Comparison of ENCODE assay signal across 29 mouse cellular contexts in genomic region chr19:7183419-7183818, GRCm38 (mm10). TPM values are rescaled to one million over a fixed set of nuclear protein-coding genes. Genes with fewer than 3 reads are reported as not detected.
DNase-seq lines count a peak whose midpoint lies in the region; ATAC-seq lines count a peak whose summit lies in the region.
"Had no signal": no experiment of that assay in that cellular context is flagged by ENCODE, and none has a peak within 500 bp of the region (broad histone marks: within the 10 kb centered on the region; RNA-seq: fewer than 3 reads in every experiment).

No protein-coding gene starts in this region.

- no peak overlapping the region for H3K9ac ChIP-seq in embryonic facial prominence, embryonic 12.5 days
- no peak overlapping the region for H3K9ac ChIP-seq in hindbrain, embryonic 13.5 days
- H3K9ac ChIP-seq in midbrain, embryonic 15.5 days: no peak overlapping the region
- no peak overlapping the region for H3K9ac ChIP-seq in embryonic facial prominence, embryonic 15.5 days
- H3K9ac ChIP-seq: heart, embryonic 15.5 days; hindbrain, embryonic 14.5 days; limb, embryonic 15.5 days; liver, embryonic 13.5 days; neural tube, embryonic 12.5 days had no signal

- no peaks in the 10 kb centered on the region for H3K36me3 ChIP-seq in embryonic facial prominence, embryonic 12.5 days
- no peaks in the 10 kb centered on the region for H3K36me3 ChIP-seq in embryonic facial prominence, embryonic 10.5 days (replicated peaks)
- H3K36me3 ChIP-seq in hindbrain, embryonic 10.5 days: no peaks in the 10 kb centered on the region
- no peaks in the 10 kb centered on the region for H3K36me3 ChIP-seq in hindbrain, embryonic 13.5 days
- no peaks in the 10 kb centered on the region for H3K36me3 ChIP-seq in midbrain, embryonic 10.5 days
- no peaks in the 10 kb centered on the region for H3K36me3 ChIP-seq in midbrain, embryonic 15.5 days (replicated peaks)
- no peaks in the 10 kb centered on the region for H3K36me3 ChIP-seq in embryonic facial prominence, embryonic 15.5 days
- H3K36me3 ChIP-seq: heart, embryonic 10.5 days; heart, embryonic 15.5 days; limb, embryonic 15.5 days; liver, embryonic 13.5 days; neural tube, embryonic 12.5 days had no signal

- WGBS in embryonic facial prominence, embryonic 12.5 days: 46% methylated on average over 11 of the region's 11 CpGs
- 51% methylated on average over 11 of the region's 11 CpGs for WGBS in embryonic facial prominence, embryonic 10.5 days
- WGBS in hindbrain, embryonic 10.5 days: 52% methylated on average over 11 of the region's 11 CpGs
- WGBS in hindbrain, embryonic 13.5 days: 35% methylated on average over 11 of the region's 11 CpGs
- 62% methylated on average over 11 of the region's 11 CpGs for WGBS in midbrain, embryonic 10.5 days
- WGBS in midbrain, embryonic 15.5 days: 34% methylated on average over 11 of the region's 11 CpGs
- WGBS in embryonic facial prominence, embryonic 15.5 days: 49% methylated on average over 11 of the region's 11 CpGs

- no peak for DNase-seq in embryonic facial prominence, embryonic 10.5 days (ENCODE audit: low spot score)
- DNase-seq in hindbrain, embryonic 10.5 days (ENCODE audit: low spot score): no peak
- no peak for DNase-seq in midbrain, embryonic 10.5 days (ENCODE audit: low spot score)
- DNase-seq in gastrocnemius, postnatal 25 days: no peak
- DNase-seq: adrenal gland, adult 2 months; adrenal gland, postnatal 36 days; cerebellum, adult 2 months; cerebellum, postnatal 14 days; gastrocnemius, postnatal 10 days; liver, embryonic 13.5 days; lung, adult 18-20 months; lung, postnatal 4 days; right cerebral cortex, postnatal 14 days had no signal

- H3K4me2 ChIP-seq in embryonic facial prominence, embryonic 12.5 days (replicated peaks): no peak overlapping the region
- no peak overlapping the region for H3K4me2 ChIP-seq in hindbrain, embryonic 13.5 days
- no peak overlapping the region for H3K4me2 ChIP-seq in midbrain, embryonic 15.5 days
- H3K4me2 ChIP-seq in embryonic facial prominence, embryonic 15.5 days (replicated peaks): no peak overlapping the region
- H3K4me2 ChIP-seq: hindbrain, embryonic 14.5 days; liver, embryonic 13.5 days had no signal

- ATAC-seq in embryonic facial prominence, embryonic 12.5 days (ENCODE audit: insufficient number of reproducible peaks, insufficient read depth, low FRiP score, low TSS enrichment): no peak
- ATAC-seq in hindbrain, embryonic 13.5 days (ENCODE audit: low FRiP score): no peak
- no peak for ATAC-seq in midbrain, embryonic 15.5 days (replicated peaks)
- no peak for ATAC-seq in embryonic facial prominence, embryonic 15.5 days (ENCODE audit: insufficient number of reproducible peaks, low FRiP score, low TSS enrichment, low read depth)
- ATAC-seq: activated CD4-positive, CD25-positive, alpha-beta regulatory T cell, adult 4 months; intestine, postnatal 0 days; lung, postnatal 0 days; midbrain, embryonic 16.5 days had no signal

- H3K4me1 ChIP-seq in embryonic facial prominence, embryonic 12.5 days: peaks cover 45% of the 10 kb centered on the region
- peaks cover 78% of the 10 kb centered on the region for H3K4me1 ChIP-seq in embryonic facial prominence, embryonic 10.5 days
- H3K4me1 ChIP-seq in hindbrain, embryonic 10.5 days (replicated peaks): peaks cover 79% of the 10 kb centered on the region
- peaks cover 72% of the 10 kb centered on the region for H3K4me1 ChIP-seq in hindbrain, embryonic 13.5 days (replicated peaks)
- peaks cover 62% of the 10 kb centered on the region for H3K4me1 ChIP-seq in midbrain, embryonic 10.5 days
- H3K4me1 ChIP-seq in midbrain, embryonic 15.5 days: peaks cover 38% of the 10 kb centered on the region
- peaks cover 68% of the 10 kb centered on the region for H3K4me1 ChIP-seq in embryonic facial prominence, embryonic 15.5 days

- H3K9me3 ChIP-seq in embryonic facial prominence, embryonic 12.5 days: no peaks in the 10 kb centered on the region
- H3K9me3 ChIP-seq in embryonic facial prominence, embryonic 10.5 days: no peaks in the 10 kb centered on the region
- H3K9me3 ChIP-seq in hindbrain, embryonic 10.5 days: no peaks in the 10 kb centered on the region
- H3K9me3 ChIP-seq in hindbrain, embryonic 13.5 days: no peaks in the 10 kb centered on the region
- no peaks in the 10 kb centered on the region for H3K9me3 ChIP-seq in midbrain, embryonic 10.5 days (replicated peaks)
- H3K9me3 ChIP-seq in midbrain, embryonic 15.5 days: no peaks in the 10 kb centered on the region
- no peaks in the 10 kb centered on the region for H3K9me3 ChIP-seq in embryonic facial prominence, embryonic 15.5 days (replicated peaks)
- H3K9me3 ChIP-seq: heart, embryonic 10.5 days; heart, embryonic 15.5 days; limb, embryonic 15.5 days; liver, embryonic 13.5 days; megakaryocyte, embryonic 14.5 days; neural tube, embryonic 12.5 days had no signal

- H3K4me3 ChIP-seq in embryonic facial prominence, embryonic 12.5 days: no peak overlapping the region
- H3K4me3 ChIP-seq in embryonic facial prominence, embryonic 10.5 days: no peak overlapping the region
- H3K4me3 ChIP-seq in hindbrain, embryonic 10.5 days: no peak overlapping the region
- H3K4me3 ChIP-seq in hindbrain, embryonic 13.5 days: no peak overlapping the region
- H3K4me3 ChIP-seq in midbrain, embryonic 10.5 days: no peak overlapping the region
- H3K4me3 ChIP-seq in midbrain, embryonic 15.5 days: no peak overlapping the region
- no peak overlapping the region for H3K4me3 ChIP-seq in embryonic facial prominence, embryonic 15.5 days (replicated peaks)
- H3K4me3 ChIP-seq: heart, embryonic 10.5 days; heart, embryonic 15.5 days; layer of hippocampus, adult 2 months; left cerebral cortex, adult 2 months; limb, embryonic 15.5 days; liver, embryonic 13.5 days; megakaryocyte, embryonic 14.5 days; neural tube, embryonic 12.5 days had no signal

- H3K27ac ChIP-seq in embryonic facial prominence, embryonic 12.5 days: 0 out of 2 replicates have a peak overlapping the region, but pooled peaks have one; percentile 7
- no peak overlapping the region; the same call in 1 of the 2 replicates for H3K27ac ChIP-seq in embryonic facial prominence, embryonic 10.5 days (replicated peaks)
- 0 out of 2 replicates have a peak overlapping the region, but pooled peaks have one; percentile 30 for H3K27ac ChIP-seq in hindbrain, embryonic 10.5 days
- H3K27ac ChIP-seq in hindbrain, embryonic 13.5 days: no peak overlapping the region; the same call in 1 of the 2 replicates
- H3K27ac ChIP-seq in midbrain, embryonic 10.5 days (replicated peaks): 0 out of 2 replicates have a peak overlapping the region, but pooled peaks have one; percentile 18
- no peak overlapping the region for H3K27ac ChIP-seq in midbrain, embryonic 15.5 days
- peak overlapping the region; percentile 31; the same call in 1 of the 2 replicates for H3K27ac ChIP-seq in embryonic facial prominence, embryonic 15.5 days (replicated peaks)
- H3K27ac ChIP-seq: heart, embryonic 10.5 days; heart, embryonic 15.5 days; hindbrain, embryonic 14.5 days; layer of hippocampus, adult 2 months; left cerebral cortex, adult 2 months; limb, embryonic 15.5 days; liver, embryonic 13.5 days; neural tube, embryonic 12.5 days had no signal

- H3K27me3 ChIP-seq in embryonic facial prominence, embryonic 12.5 days: peaks cover 55% of the 10 kb centered on the region
- H3K27me3 ChIP-seq in embryonic facial prominence, embryonic 10.5 days (replicated peaks; ENCODE audit: low read depth, poor library complexity, severe bottlenecking): peaks cover 98% of the 10 kb centered on the region
- H3K27me3 ChIP-seq in hindbrain, embryonic 10.5 days (ENCODE audit: insufficient read depth, poor library complexity, severe bottlenecking): peaks cover 98% of the 10 kb centered on the region
- H3K27me3 ChIP-seq in hindbrain, embryonic 13.5 days: peaks cover 81% of the 10 kb centered on the region
- H3K27me3 ChIP-seq in midbrain, embryonic 10.5 days (ENCODE audit: low read depth, poor library complexity, severe bottlenecking): peaks cover 99% of the 10 kb centered on the region
- H3K27me3 ChIP-seq in midbrain, embryonic 15.5 days (replicated peaks): peaks cover 38% of the 10 kb centered on the region
- H3K27me3 ChIP-seq in embryonic facial prominence, embryonic 15.5 days: peaks cover 11% of the 10 kb centered on the region

RNA-seq across cellular contexts. Expression of gene Otub1, which starts 22.7 kb away (rescaled TPM):
- polyA plus RNA-seq in embryonic facial prominence, embryonic 12.5 days (2016; fragmentation: Nextera tagmentation; extraction: Ambion mirVana): 234 and 242 TPM in 2 replicates
- 275 and 276 TPM in 2 replicates for polyA plus RNA-seq in embryonic facial prominence, embryonic 10.5 days (2016; fragmentation: Nextera tagmentation; extraction: Ambion mirVana)
- polyA plus RNA-seq in hindbrain, embryonic 10.5 days (2016; fragmentation: Nextera tagmentation; extraction: Ambion mirVana): 273 and 309 TPM in 2 replicates
- 233 and 250 TPM in 2 replicates for polyA plus RNA-seq in hindbrain, embryonic 13.5 days (2015; fragmentation: Nextera tagmentation; extraction: Ambion mirVana)
- 274 and 293 TPM in 2 replicates for polyA plus RNA-seq in midbrain, embryonic 10.5 days (2016; fragmentation: Nextera tagmentation; extraction: Ambion mirVana)
- polyA plus RNA-seq in midbrain, embryonic 15.5 days (2015; fragmentation: Nextera tagmentation; extraction: Ambion mirVana): 242 and 255 TPM in 2 replicates
- polyA plus RNA-seq in embryonic facial prominence, embryonic 15.5 days (2015; fragmentation: Nextera tagmentation; extraction: Ambion mirVana): 206 and 214 TPM in 2 replicates
- total RNA-seq in gastrocnemius, postnatal 25 days (2021): 10 to 100 TPM; 48.4 to 48.5 TPM

RNA-seq across cellular contexts. Expression of gene Cox8a, which starts 34.0 kb away (rescaled TPM):
- polyA plus RNA-seq in embryonic facial prominence, embryonic 12.5 days (2016; fragmentation: Nextera tagmentation; extraction: Ambion mirVana): 824 and 858 TPM in 2 replicates
- 867 and 877 TPM in 2 replicates for polyA plus RNA-seq in embryonic facial prominence, embryonic 10.5 days (2016; fragmentation: Nextera tagmentation; extraction: Ambion mirVana)
- polyA plus RNA-seq in hindbrain, embryonic 10.5 days (2016; fragmentation: Nextera tagmentation; extraction: Ambion mirVana): 914 and 944 TPM in 2 replicates
- polyA plus RNA-seq in hindbrain, embryonic 13.5 days (2015; fragmentation: Nextera tagmentation; extraction: Ambion mirVana): 881 and 924 TPM in 2 replicates
- 895 and 900 TPM in 2 replicates for polyA plus RNA-seq in midbrain, embryonic 10.5 days (2016; fragmentation: Nextera tagmentation; extraction: Ambion mirVana)
- polyA plus RNA-seq in midbrain, embryonic 15.5 days (2015; fragmentation: Nextera tagmentation; extraction: Ambion mirVana): 837 and 848 TPM in 2 replicates
- 822 and 870 TPM in 2 replicates for polyA plus RNA-seq in embryonic facial prominence, embryonic 15.5 days (2015; fragmentation: Nextera tagmentation; extraction: Ambion mirVana)
- total RNA-seq in gastrocnemius, postnatal 25 days (2021): 100 to 1,000 TPM; 101 to 120 TPM

RNA-seq across cellular contexts. Expression of gene Naa40, which starts 57.6 kb away (rescaled TPM):
- 71.8 and 72.2 TPM in 2 replicates for polyA plus RNA-seq in embryonic facial prominence, embryonic 12.5 days (2016; fragmentation: Nextera tagmentation; extraction: Ambion mirVana)
- polyA plus RNA-seq in embryonic facial prominence, embryonic 10.5 days (2016; fragmentation: Nextera tagmentation; extraction: Ambion mirVana): 93.2 and 94.4 TPM in 2 replicates
- polyA plus RNA-seq in hindbrain, embryonic 10.5 days (2016; fragmentation: Nextera tagmentation; extraction: Ambion mirVana): 89.8 and 96.5 TPM in 2 replicates
- polyA plus RNA-seq in hindbrain, embryonic 13.5 days (2015; fragmentation: Nextera tagmentation; extraction: Ambion mirVana): 65.3 and 66.6 TPM in 2 replicates
- polyA plus RNA-seq in midbrain, embryonic 10.5 days (2016; fragmentation: Nextera tagmentation; extraction: Ambion mirVana): 105 and 107 TPM in 2 replicates
- 70.1 and 75.1 TPM in 2 replicates for polyA plus RNA-seq in midbrain, embryonic 15.5 days (2015; fragmentation: Nextera tagmentation; extraction: Ambion mirVana)
- polyA plus RNA-seq in embryonic facial prominence, embryonic 15.5 days (2015; fragmentation: Nextera tagmentation; extraction: Ambion mirVana): 49.8 and 55.4 TPM in 2 replicates
- total RNA-seq in gastrocnemius, postnatal 25 days (2021): 10 to 100 TPM in 1 of 2 experiments, 1 to 10 TPM in 1; 8.3 to 13.0 TPM

Comparison
In these comparisons a context has a peak if more than half of its experiments do, and no peak if none do; other contexts are left out.
1. H3K27ac ChIP-seq: peak in embryonic facial prominence, embryonic 12.5 days (single experiment), hindbrain, embryonic 10.5 days (single experiment), midbrain, embryonic 10.5 days (single experiment) and embryonic facial prominence, embryonic 15.5 days (single experiment); none in embryonic facial prominence, embryonic 10.5 days (single experiment), hindbrain, embryonic 13.5 days (single experiment) and midbrain, embryonic 15.5 days (single experiment).